Mouse (Mus musculus) stomach, embryonic 16.5 days (tissue): ENCODE results near the gene Ccdc39. TPM values are rescaled to one million over a fixed set of nuclear protein-coding genes. Genes with fewer than 3 reads are reported as not detected.

Experiments
- ATAC-seq: fragments of 200-750 bp; cut with Nextera tagmentation; 2 replicates; pipeline ENCODE4 v1.8.0; 2017; ENCODE audit warnings: moderate number of reproducible peaks, moderate TSS enrichment; ENCODE audit not compliant: insufficient read depth, low FRiP score
- H3K27ac ChIP-seq: fragments of 300-500 bp; sonication (generic); 2 replicates; pipeline ENCODE4 v1.5.1; 2014; ENCODE audit warnings: low read length
- H3K27me3 ChIP-seq: fragments of 300-500 bp; sonication (generic); 2 replicates; pipeline ENCODE4 v1.6.1; 2014; ENCODE audit warnings: low read length, control low read depth, mixed read lengths; ENCODE audit not compliant: control insufficient read depth, insufficient read depth
- H3K36me3 ChIP-seq: fragments of 300-500 bp; sonication (generic); 2 replicates; pipeline ENCODE4 v1.6.1; 2014; ENCODE audit warnings: low read length; ENCODE audit not compliant: control insufficient read depth, insufficient read depth
- H3K4me1 ChIP-seq: fragments of 300-500 bp; sonication (generic); 2 replicates; pipeline ENCODE4 v1.6.1; 2014; ENCODE audit warnings: low read length, control low read depth, mixed read lengths; ENCODE audit not compliant: control insufficient read depth, insufficient read depth
- H3K4me2 ChIP-seq: fragments of 300-500 bp; sonication (generic); 2 replicates; pipeline ENCODE4 v1.6.1; 2014; ENCODE audit warnings: low read depth, low read length, mixed read lengths
- H3K4me3 ChIP-seq: fragments of 300-500 bp; sonication (generic); replicated peaks from 2 replicates; pipeline ENCODE4 v1.5.1; 2014; ENCODE audit warnings: mild to moderate bottlenecking, low read length
- H3K9ac ChIP-seq: fragments of 300-500 bp; sonication (generic); 2 replicates; pipeline ENCODE4 v1.6.1; 2014; ENCODE audit warnings: low read length
- H3K9me3 ChIP-seq: fragments of 300-500 bp; sonication (generic); replicated peaks from 2 replicates; pipeline ENCODE4 v1.6.1; 2016; ENCODE audit warnings: low read length, control low read depth; ENCODE audit not compliant: control insufficient read depth
- WGBS: fragments of 180-500 bp; shearing (Covaris S2); extraction: QIAGEN DNeasy Blood & Tissue Kit; methylation state at CpG from one replicate; pipeline ENCODE4 v1.1.7; 2014; 5-methylcytosine and 5-hydroxymethylcytosine counted together
- polyA plus RNA-seq: library from polyadenylated mRNA; unstranded; fragments of >200 nt; fragmentation: Nextera tagmentation; extraction: Ambion mirVana; gene quantifications from 2 replicates; pipeline ENCODE4 v1.2.1, GENCODE M21; 2015

The Ccdc39 gene
- 2.8 and 2.9 TPM in 2 replicates for polyA plus RNA-seq

DNA sequence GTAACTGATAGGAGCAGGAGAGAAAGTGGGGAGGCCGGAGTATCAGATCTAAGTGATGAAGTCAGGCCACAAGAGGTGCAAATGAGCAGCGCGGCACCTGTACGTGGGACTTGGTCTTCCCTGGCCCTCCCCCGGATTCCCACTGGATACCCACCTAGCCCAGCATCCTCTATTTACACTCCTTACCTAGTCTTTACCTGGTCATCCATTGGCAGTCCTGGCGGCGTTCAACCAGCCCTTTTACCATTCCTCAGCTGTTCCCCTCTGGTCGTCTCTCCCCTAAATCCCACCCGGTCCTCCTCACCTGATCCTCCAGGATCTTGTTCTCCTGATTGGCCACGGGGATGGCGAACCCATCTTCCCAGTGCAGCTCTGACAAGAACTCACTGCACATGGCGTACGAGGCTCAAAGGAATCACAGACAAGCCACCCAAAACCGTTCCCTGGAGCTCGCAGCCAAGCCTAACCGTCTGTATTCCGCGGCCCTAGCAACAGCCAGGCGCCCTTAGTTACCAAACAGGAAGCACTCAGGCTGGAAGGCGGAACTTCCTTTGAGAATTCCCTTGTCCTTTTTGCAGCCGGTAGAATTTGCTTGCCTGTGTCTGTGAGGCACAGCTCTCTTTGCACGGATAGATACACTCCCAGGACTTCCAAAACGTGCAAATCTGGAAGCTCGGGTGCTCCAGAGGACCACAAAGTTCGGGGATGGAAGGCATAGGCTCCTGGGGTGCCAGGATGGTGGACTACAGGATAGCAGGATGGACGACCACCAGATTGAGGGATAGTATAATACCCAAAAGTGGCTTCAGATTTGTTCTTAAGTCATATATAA lies at the start of gene Ccdc39:
Gene Ccdc39 (minus strand): TSS at position 510 of the 832 bp plus-strand sequence.
- 4% methylated on average over 26 of the region's 26 CpGs for WGBS
- no peaks in the 10 kb centered on the region for H3K36me3 ChIP-seq
- H3K4me1 ChIP-seq = peaks cover 3% of the 10 kb centered on the region; the same call in 1 of the 2 replicates
- H3K27me3 ChIP-seq = no peaks in the 10 kb centered on the region
- H3K9me3 ChIP-seq = no peaks in the 10 kb centered on the region
- H3K9ac ChIP-seq = peak within 1 kb of the TSS; percentile 84
- peak; percentile 83; the same call in 1 of the 2 replicates for ATAC-seq
- peak within 1 kb of the TSS; percentile 94 for H3K4me2 ChIP-seq
- H3K4me3 ChIP-seq = peak within 1 kb of the TSS; percentile 53
- H3K27ac ChIP-seq = no peak within 1 kb of the TSS

DNA sequence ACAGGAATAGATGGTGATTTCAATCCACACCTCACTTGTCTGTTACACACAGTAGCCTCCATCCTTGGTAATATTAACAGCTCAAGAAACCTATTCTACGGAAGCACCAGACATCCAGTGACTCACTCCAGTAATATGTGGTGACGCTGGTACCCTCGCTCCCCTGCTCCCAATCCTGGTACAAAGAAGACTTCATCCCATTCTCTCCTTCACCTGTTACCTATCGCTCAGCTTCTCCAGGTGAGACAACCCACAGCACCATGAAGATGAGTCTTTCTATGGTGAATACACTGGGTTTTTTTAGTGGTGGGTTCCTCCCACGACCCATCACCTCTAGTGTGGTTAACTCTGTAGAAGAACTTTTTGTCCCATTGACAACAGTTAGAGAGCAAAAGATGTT lies 49.3 kb upstream of the Ccdc39 start:
- no peak for ATAC-seq
- no peaks in the 10 kb centered on the region for H3K9me3 ChIP-seq
- 89% methylated on average over 5 of the region's 5 CpGs for WGBS

DNA sequence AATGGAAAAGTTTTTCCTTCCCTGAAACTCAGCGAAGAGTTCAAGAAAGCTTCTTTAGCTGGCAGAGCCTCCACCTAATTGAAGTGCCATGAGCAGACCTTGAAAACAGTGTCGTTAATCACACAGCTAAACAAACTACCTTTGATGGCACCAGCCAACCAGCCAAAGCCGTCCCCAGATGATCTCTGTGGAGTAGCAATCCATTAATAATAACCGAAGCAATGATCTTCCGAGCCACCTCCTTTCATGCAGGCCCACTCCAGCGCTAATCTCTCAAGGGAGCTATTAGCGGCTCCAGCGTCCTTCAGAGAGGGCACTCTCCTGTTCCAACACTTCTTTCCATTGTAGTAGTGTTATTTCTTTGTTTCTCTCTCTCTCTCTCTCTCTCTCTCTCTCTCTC lies 43.3 kb upstream of the Ccdc39 start:
- Histone ChIP-seq H3K4me3 (no peak overlapping the region), H3K9me3 (no peaks in the 10 kb centered on the region), H3K4me1 (no peaks in the 10 kb centered on the region), H3K27ac (no peak overlapping the region), H3K9ac (no peak overlapping the region), H3K27me3 (no peaks in the 10 kb centered on the region), H3K36me3 (no peaks in the 10 kb centered on the region), H3K4me2 (no peak overlapping the region)
- WGBS = 32% methylated on average over 8 of the region's 8 CpGs
- ATAC-seq = no peak

More for the DNA sequence above, 49.3 kb upstream of the Ccdc39 start:
- Histone ChIP-seq H3K27ac (no peak overlapping the region), H3K27me3 (no peaks in the 10 kb centered on the region), H3K36me3 (no peaks in the 10 kb centered on the region), H3K4me1 (no peaks in the 10 kb centered on the region), H3K4me2 (no peak overlapping the region), H3K4me3 (no peak overlapping the region), H3K9ac (no peak overlapping the region)

DNA sequence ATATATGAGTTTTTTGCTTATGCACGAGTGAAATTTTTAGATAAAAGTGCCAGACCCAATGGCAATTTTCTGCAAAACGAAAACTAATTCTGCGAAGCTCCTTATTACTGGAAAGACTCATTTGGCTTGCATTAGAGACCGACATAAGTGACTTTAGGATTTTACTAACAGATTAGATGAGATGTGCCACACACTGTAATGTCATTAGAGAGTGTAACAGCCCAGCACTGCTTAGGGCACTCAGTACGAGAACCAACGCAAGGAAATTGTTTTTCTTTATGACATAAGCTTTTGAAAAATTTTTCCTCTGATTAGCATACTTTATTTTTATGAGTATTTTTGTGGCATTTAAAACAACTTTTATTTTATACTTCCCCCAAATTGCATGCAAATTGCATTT lies 39.0 kb upstream of the Ccdc39 start:
- WGBS = 79% methylated on average over 6 of the region's 6 CpGs
- Histone ChIP-seq H3K27ac (no peak overlapping the region), H3K9ac (no peak overlapping the region), H3K27me3 (no peaks in the 10 kb centered on the region), H3K9me3 (no peaks in the 10 kb centered on the region), H3K4me2 (no peak overlapping the region), H3K36me3 (no peaks in the 10 kb centered on the region), H3K4me1 (no peaks in the 10 kb centered on the region), H3K4me3 (no peak overlapping the region)
- no peak for ATAC-seq

DNA sequence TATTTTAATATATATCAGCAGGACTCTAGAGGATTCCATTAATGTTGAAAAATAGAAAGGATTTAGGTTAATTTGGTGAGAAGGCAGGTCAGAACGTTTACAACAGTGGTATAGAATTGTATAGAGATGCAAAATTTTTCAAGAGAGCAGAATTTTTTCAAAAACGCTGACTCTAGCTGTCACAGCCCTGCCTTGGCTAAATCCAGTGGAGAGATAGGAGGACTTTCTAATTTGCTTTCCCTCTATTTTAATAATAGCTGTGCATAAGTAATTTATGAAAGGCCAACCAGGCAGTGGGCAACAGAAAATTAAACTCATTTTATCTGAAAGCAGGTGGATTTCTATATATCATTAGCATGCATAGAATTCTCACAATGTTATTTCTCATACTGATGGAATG lies 38.6 kb upstream of the Ccdc39 start:
- H3K36me3 ChIP-seq = no peaks in the 10 kb centered on the region
- no peaks in the 10 kb centered on the region for H3K9me3 ChIP-seq
- no peak overlapping the region for H3K4me2 ChIP-seq
- H3K27ac ChIP-seq = no peak overlapping the region
- H3K4me3 ChIP-seq = no peak overlapping the region
- whole genome bisulfite sequencing = 71% methylated on average over 2 of the region's 2 CpGs
- no peak for ATAC-seq
- no peaks in the 10 kb centered on the region for H3K4me1 ChIP-seq
- no peak overlapping the region for H3K9ac ChIP-seq
- H3K27me3 ChIP-seq = no peaks in the 10 kb centered on the region

DNA sequence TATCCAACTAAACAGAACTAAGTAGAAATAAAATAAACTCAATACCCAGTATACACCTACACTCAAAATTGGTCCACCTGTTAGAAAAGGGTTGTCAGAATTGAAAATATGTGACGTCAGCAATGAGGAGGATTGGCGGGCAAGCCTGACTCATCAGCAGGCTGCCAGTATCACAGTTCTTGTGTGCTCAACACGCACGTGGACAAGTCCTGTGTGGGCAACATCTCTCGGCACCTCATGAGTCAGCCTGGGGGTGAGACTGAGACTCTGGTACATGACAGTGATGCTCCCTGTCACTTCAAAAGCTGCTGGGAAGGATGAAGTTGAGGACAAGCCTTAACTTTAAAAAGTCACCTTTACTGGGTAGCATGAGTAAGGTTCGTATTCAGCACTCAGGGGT lies 34.6 kb upstream of the Ccdc39 start:
- no peaks in the 10 kb centered on the region for H3K27me3 ChIP-seq
- H3K9ac ChIP-seq = no peak overlapping the region
- no peaks in the 10 kb centered on the region for H3K36me3 ChIP-seq
- ATAC-seq = no peak
- no peak overlapping the region for H3K4me3 ChIP-seq
- H3K4me2 ChIP-seq = no peak overlapping the region
- H3K9me3 ChIP-seq = no peaks in the 10 kb centered on the region
- WGBS = 88% methylated on average over 6 of the region's 6 CpGs
- no peaks in the 10 kb centered on the region for H3K4me1 ChIP-seq
- H3K27ac ChIP-seq = no peak overlapping the region

DNA sequence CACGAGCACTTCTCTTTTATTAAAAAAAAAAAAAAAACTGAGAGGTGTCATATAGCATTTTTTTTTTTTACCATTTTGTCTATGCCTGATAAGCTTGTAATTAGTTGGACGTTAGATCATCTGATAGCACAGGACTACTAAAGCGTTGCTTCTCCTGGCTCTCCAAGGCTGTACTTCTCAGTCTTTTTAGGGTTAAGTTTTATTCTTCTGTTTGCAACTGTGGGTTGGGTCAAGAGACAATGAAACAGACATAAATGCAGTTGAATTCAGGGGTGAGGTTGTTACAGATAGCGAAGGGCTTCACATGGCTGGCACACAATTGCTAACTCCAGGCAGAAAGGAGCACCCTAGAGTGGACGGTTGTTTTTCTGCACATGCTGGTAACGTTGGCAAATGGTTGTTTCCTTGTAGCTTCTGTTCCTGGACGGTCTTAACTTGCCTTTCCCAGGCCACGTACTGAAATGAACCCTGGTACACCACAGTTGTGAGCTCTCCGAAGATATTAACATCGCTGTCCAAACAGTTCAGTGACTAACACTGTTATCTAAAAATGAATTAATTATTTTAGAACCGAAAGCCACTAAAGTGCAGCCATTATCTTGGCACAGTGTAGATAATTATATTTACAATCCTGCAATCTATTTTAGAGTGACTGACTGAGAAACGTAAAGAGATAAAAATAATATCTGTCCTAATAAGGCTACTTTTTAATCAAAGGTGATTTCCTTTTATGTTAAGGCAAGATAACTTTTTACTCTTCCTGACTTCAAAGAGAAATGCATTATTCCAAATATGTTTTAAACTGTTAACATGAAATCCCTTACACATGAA lies 30.6 kb upstream of the Ccdc39 start:
- Histone ChIP-seq H3K4me3 (no peak overlapping the region), H3K4me2 (no peak overlapping the region), H3K9me3 (no peaks in the 10 kb centered on the region), H3K36me3 (no peaks in the 10 kb centered on the region), H3K27ac (no peak overlapping the region), H3K27me3 (no peaks in the 10 kb centered on the region), H3K4me1 (no peaks in the 10 kb centered on the region), H3K9ac (no peak overlapping the region)
- no peak; the same call in 1 of the 2 replicates for ATAC-seq
- whole genome bisulfite sequencing = 47% methylated on average over 12 of the region's 12 CpGs

DNA sequence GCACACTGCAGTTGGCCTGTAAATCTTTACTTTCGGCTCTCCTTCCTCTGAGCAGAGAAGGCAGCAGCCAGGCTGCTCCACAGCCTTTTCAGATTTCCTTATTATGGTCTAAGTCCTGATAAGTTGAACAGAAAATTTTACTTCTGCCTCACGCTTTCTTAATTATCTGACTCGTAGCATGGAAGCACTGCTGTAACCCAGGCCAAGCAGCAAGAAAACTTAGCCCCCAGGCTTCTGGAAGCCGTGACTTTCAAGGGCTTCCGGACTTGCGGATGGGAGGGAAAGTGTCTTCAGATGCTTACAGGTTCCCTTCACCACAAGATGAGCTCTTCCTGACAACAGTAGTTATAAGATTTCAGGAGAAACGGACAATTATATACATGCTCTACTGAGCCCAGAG lies 29.7 kb upstream of the Ccdc39 start:
- H3K36me3 ChIP-seq = no peaks in the 10 kb centered on the region
- H3K4me3 ChIP-seq = no peak overlapping the region
- H3K27me3 ChIP-seq = no peaks in the 10 kb centered on the region
- no peak overlapping the region for H3K27ac ChIP-seq
- no peak overlapping the region for H3K9ac ChIP-seq
- H3K9me3 ChIP-seq = no peaks in the 10 kb centered on the region
- H3K4me1 ChIP-seq = no peaks in the 10 kb centered on the region
- ATAC-seq = no peak
- no peak overlapping the region for H3K4me2 ChIP-seq
- 83% methylated on average over 7 of the region's 7 CpGs for WGBS

DNA sequence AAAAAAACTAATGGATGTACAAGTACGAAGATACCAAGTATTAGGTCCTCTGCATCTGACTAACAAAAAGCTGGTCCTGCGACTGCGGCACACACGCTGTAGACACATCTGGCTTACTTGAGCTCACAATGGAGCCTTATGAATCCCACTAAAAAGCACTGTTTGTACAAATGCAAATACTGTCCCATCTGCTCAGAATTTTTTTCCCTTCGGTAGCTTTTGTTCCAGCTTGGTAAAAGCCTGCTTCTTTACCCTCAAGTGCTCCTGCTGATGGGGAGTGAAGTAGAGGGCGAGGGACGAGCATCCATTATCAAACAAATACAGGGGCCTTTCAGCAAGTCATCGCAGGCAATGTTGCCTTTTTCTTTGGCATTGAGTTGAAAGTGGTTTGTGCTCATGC lies 29.3 kb upstream of the Ccdc39 start:
- WGBS = 81% methylated on average over 8 of the region's 8 CpGs
- Histone ChIP-seq H3K4me3 (no peak overlapping the region), H3K27ac (no peak overlapping the region), H3K27me3 (no peaks in the 10 kb centered on the region), H3K9ac (no peak overlapping the region), H3K9me3 (no peaks in the 10 kb centered on the region), H3K4me2 (no peak overlapping the region), H3K36me3 (no peaks in the 10 kb centered on the region), H3K4me1 (no peaks in the 10 kb centered on the region)
- ATAC-seq = no peak
